Mouse (Mus musculus) embryonic facial prominence, embryonic 15.5 days (tissue): ENCODE data around the gene Drosha. TPM values are rescaled to one million over a fixed set of nuclear protein-coding genes. Genes with fewer than 3 reads are reported as not detected.

Source experiments
- ATAC-seq: fragments of 200-750 bp; cut with Nextera tagmentation; 2 replicates; pipeline ENCODE4 v1.8.0; 2017; ENCODE audit warnings: low read depth, moderate TSS enrichment; ENCODE audit not compliant: insufficient number of reproducible peaks, low FRiP score, low TSS enrichment
- H3K27ac ChIP-seq: fragments of 300-500 bp; sonication (generic); replicated peaks from 2 replicates; pipeline ENCODE4 v1.5.1; 2015; ENCODE audit warnings: mild to moderate bottlenecking, inconsistent platforms
- H3K27me3 ChIP-seq: fragments of 300-500 bp; sonication (generic); 2 replicates; pipeline ENCODE4 v1.6.1; 2015; ENCODE audit warnings: inconsistent platforms
- H3K36me3 ChIP-seq: fragments of 300-500 bp; sonication (generic); 2 replicates; pipeline ENCODE4 v1.6.1; 2015; ENCODE audit warnings: mild to moderate bottlenecking, inconsistent platforms
- H3K4me1 ChIP-seq: fragments of 300-500 bp; sonication (generic); 2 replicates; pipeline ENCODE4 v1.6.1; 2015; ENCODE audit warnings: inconsistent platforms
- H3K4me2 ChIP-seq: fragments of 300-500 bp; sonication (generic); replicated peaks from 2 replicates; pipeline ENCODE4 v1.6.1; 2015; ENCODE audit warnings: mild to moderate bottlenecking, inconsistent platforms
- H3K4me3 ChIP-seq: fragments of 300-500 bp; sonication (generic); replicated peaks from 2 replicates; pipeline ENCODE4 v1.5.1; 2015; ENCODE audit warnings: mild to moderate bottlenecking, inconsistent platforms
- H3K9ac ChIP-seq: fragments of 300-500 bp; sonication (generic); 2 replicates; pipeline ENCODE4 v1.6.1; 2015; ENCODE audit warnings: inconsistent platforms
- H3K9me3 ChIP-seq: fragments of 300-500 bp; sonication (generic); replicated peaks from 2 replicates; pipeline ENCODE4 v1.6.1; 2016; ENCODE audit warnings: inconsistent platforms
- WGBS: fragments of 180-500 bp; shearing (Covaris S2); methylation state at CpG from one replicate; pipeline ENCODE4 v1.1.7; 2015; 5-methylcytosine and 5-hydroxymethylcytosine counted together
- polyA plus RNA-seq: library from polyadenylated mRNA; unstranded; fragments of >200 nt; fragmentation: Nextera tagmentation; extraction: Ambion mirVana; gene quantifications from 2 replicates; pipeline ENCODE4 v1.2.1, GENCODE M21; 2015

Drosha gene
- polyA plus RNA-seq, 1 experiment from 2014 or later = 38.2 TPM

DNA sequence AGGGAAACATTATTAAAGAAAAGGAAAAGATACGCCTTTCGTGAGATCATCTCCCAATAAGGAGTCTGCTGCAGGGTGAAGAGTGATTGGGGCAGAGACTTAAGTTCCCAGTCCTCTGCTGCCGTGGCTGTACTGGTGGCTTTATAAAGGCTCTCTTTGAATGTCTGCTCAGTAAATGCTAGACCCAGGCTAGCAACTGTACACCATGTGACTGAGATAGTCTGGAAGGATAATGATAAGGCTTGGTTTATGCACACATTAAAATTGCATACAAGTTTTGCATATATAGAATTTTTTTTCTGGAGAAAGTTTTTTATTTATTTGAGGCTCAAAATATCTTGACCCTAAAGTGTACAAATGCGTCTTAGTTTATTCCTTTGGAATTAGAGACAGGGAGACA is 63.7 kb downstream of the Drosha start:
- Histone ChIP-seq H3K27ac (no peak overlapping the region), H3K4me1 (no peaks in the 10 kb centered on the region), H3K36me3 (peaks cover 65% of the 10 kb centered on the region), H3K9ac (no peak overlapping the region), H3K9me3 (no peaks in the 10 kb centered on the region), H3K27me3 (no peaks in the 10 kb centered on the region), H3K4me2 (no peak overlapping the region), H3K4me3 (no peak overlapping the region)
- 91% methylated on average over 4 of the region's 4 CpGs for WGBS
- no peak for ATAC-seq

DNA sequence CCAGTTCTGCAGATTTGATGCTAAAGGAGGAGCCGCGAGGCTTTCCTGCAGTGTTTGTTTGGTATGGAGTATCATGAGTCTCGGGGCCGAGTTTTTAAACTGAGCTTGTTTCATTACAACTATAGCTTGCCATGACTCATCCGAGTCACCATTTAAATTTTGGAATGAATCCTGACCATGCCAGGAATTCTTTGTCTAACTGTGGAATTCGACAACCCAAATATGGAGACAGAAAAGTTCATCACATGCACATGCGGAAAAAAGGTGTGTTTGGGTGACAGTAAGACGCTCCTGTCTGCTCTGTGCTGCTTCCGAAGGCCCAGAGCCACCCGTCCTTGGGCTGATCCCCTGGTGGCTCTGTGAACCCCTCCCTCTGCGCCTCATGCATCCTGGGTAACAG is 65.3 kb downstream of the Drosha start:
- Histone ChIP-seq H3K27ac (no peak overlapping the region), H3K4me1 (no peaks in the 10 kb centered on the region), H3K9me3 (no peaks in the 10 kb centered on the region), H3K4me2 (no peak overlapping the region), H3K27me3 (no peaks in the 10 kb centered on the region), H3K4me3 (no peak overlapping the region), H3K36me3 (peaks cover 58% of the 10 kb centered on the region), H3K9ac (no peak overlapping the region)
- 77% methylated on average over 11 of the region's 11 CpGs for WGBS
- no peak for ATAC-seq

DNA sequence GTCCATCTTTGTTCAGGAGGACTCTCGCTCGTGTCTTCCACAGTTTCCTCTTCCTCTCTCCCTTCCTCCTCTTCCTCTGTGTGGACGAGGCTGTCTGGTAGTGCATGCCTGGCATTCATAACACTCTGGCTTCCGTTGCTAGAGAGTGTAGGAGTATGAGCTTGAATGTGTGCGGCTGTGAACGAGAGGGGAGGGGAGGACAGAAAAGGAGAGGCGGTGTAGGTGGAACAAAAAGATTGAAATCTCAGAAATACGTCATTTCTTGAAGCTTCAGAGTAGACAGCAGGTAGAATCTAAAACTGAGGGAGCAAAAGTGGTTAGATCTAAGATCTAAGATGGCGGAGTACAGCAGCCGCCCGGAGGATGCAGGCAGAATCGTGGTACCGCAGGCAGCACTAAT is 70.8 kb downstream of the Drosha start:
- Histone ChIP-seq H3K27me3 (no peaks in the 10 kb centered on the region), H3K4me2 (no peak overlapping the region), H3K9me3 (no peaks in the 10 kb centered on the region), H3K4me3 (no peak overlapping the region), H3K4me1 (no peaks in the 10 kb centered on the region), H3K27ac (no peak overlapping the region), H3K9ac (no peak overlapping the region), H3K36me3 (peaks cover 63% of the 10 kb centered on the region)
- no peak for ATAC-seq
- WGBS = 93% methylated on average over 13 of the region's 13 CpGs

DNA sequence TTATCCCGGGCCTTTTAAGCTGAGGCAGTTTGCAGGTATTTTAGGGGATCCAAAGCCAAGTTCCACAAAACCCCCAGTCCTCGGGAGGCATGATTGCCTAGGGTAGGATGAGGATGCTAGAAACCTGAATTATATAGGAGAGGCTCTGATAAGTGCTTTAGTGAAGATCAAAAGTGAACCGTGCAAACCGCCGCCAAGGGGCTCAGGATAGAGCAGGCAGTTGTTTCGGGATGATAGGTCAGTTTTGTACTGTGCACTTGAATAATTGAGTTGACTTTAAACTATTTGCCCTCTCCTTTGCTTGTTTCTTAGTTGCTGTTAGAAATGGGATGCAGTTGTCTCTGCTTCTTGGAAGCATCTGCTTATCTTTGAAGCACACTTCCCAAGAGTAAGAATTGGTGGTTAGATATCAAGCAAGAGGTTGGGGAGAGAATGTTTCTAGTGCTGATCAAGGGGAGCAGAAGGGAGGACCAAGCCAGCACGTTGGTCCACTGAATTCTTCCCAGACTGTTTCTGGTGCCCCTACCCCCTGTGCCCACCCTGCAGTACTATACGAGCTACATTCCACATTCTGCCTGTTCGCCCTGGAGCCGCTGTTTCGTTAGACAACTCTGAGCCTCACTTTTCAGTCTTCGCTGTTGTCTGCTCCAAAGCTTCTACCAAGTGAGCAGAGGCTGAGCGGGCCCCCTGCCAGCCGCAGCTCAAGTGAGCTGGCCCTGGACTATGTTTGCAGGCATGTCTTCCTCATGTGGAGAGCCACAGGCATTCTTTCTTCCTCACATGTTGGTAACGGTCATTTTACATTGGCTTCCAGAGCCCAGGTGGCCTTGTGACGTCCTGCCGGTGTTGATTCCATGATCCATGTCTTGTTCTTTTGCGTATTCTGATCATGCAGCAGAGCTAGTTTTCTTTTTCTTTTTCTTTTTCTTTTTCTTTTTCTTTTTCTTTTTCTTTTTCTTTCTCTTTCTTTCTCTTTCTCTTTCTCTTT is 71.7 kb downstream of the Drosha start:
- Histone ChIP-seq H3K4me1 (no peaks in the 10 kb centered on the region), H3K36me3 (peaks cover 62% of the 10 kb centered on the region), H3K27ac (no peak overlapping the region), H3K9me3 (no peaks in the 10 kb centered on the region), H3K9ac (no peak overlapping the region), H3K27me3 (no peaks in the 10 kb centered on the region), H3K4me3 (no peak overlapping the region), H3K4me2 (no peak overlapping the region)
- no peak for ATAC-seq
- 86% methylated on average over 18 of the region's 18 CpGs for WGBS

DNA sequence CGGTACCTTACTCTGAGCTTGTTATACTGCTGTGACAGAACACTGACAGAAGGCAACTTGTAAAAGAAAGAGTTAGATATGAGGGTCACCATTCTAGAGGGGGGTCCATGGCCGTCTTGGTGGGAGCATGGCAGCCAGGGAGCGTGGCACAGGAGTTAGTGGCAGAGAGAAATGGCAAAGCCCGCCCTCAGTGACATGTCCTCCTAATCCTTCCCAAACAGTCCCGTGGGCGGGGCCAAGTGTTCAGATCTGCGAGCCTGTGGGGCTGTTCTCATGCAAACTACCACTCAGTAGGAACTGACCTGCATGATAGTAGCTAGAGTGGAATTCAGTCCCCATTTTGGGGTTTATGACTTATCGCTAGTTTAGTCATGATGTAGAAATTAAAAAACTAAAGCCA is 73.2 kb downstream of the Drosha start:
- Histone ChIP-seq H3K9me3 (no peaks in the 10 kb centered on the region), H3K4me1 (no peaks in the 10 kb centered on the region), H3K4me2 (no peak overlapping the region), H3K36me3 (peaks cover 64% of the 10 kb centered on the region), H3K4me3 (no peak overlapping the region), H3K27ac (no peak overlapping the region), H3K9ac (no peak overlapping the region), H3K27me3 (no peaks in the 10 kb centered on the region)
- WGBS = 93% methylated on average over 8 of the region's 8 CpGs
- ATAC-seq = no peak

DNA sequence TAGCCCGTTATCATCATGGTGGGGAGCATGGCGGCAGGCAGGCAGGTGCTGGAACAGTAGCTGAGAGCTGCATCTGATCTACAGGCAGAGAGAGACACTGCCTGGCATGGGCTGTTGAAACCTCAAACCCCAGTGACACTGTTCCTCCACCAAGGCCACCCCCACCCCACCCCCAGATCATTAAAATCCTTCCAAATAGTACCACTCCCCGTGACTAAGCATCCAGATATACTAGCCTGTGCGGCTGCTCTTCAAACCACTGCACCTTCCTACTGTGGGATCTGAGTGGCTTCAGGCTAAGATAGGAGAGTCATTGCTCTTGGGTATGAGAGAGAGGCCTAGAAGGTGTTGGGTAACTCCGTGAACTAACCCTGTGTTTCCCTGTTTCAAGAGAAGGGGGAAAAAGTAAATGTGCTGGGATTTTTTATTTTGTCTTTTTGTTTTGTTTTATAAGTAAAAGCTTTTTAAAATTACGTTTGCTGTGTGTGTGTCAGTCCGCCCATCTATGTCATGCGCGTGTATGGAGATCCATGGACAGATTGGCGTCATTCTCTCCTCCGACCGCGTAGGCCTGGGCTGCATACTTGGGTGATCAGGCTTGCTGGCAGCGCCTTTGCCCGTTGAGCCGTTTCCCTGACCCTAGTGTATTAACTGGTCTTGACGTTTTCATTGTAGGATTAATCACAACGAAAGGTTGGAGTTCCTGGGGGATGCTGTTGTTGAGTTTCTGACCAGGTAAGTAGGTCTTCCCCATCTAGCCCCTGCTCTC is 76.0 kb downstream of the Drosha start:
- H3K4me3 ChIP-seq = no peak overlapping the region
- H3K4me1 ChIP-seq = no peaks in the 10 kb centered on the region
- ATAC-seq = no peak
- H3K4me2 ChIP-seq = no peak overlapping the region
- H3K9me3 ChIP-seq = no peaks in the 10 kb centered on the region
- peaks cover 53% of the 10 kb centered on the region for H3K36me3 ChIP-seq
- WGBS = 89% methylated on average over 18 of the region's 18 CpGs
- H3K9ac ChIP-seq = no peak overlapping the region
- no peak overlapping the region for H3K27ac ChIP-seq
- no peaks in the 10 kb centered on the region for H3K27me3 ChIP-seq

DNA sequence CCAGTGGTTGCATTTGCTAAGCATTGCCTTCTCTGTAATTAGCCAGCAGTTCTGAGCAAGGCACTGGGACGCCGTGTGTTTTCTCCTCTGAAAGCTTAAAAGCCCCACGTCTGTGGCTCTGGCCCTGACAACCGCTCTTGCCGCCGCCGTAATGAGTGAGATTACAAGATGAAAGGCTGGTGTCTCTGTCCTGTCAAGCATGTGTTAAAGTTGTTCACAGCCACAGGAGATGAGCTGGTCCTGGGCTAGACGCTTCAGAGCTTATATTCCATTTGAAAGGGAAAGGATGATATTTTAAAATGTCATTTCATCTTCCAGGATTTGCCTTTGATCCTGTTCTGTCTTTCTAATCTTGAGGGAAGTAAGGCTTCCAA is 76.6 kb downstream of the Drosha start:
- H3K9me3 ChIP-seq = no peaks in the 10 kb centered on the region
- H3K4me1 ChIP-seq = no peaks in the 10 kb centered on the region
- no peak overlapping the region for H3K4me2 ChIP-seq
- no peak for ATAC-seq
- H3K9ac ChIP-seq = no peak overlapping the region
- H3K4me3 ChIP-seq = no peak overlapping the region
- 64% methylated on average over 8 of the region's 8 CpGs for WGBS
- no peak overlapping the region for H3K27ac ChIP-seq
- H3K27me3 ChIP-seq = no peaks in the 10 kb centered on the region
- peaks cover 48% of the 10 kb centered on the region for H3K36me3 ChIP-seq

DNA sequence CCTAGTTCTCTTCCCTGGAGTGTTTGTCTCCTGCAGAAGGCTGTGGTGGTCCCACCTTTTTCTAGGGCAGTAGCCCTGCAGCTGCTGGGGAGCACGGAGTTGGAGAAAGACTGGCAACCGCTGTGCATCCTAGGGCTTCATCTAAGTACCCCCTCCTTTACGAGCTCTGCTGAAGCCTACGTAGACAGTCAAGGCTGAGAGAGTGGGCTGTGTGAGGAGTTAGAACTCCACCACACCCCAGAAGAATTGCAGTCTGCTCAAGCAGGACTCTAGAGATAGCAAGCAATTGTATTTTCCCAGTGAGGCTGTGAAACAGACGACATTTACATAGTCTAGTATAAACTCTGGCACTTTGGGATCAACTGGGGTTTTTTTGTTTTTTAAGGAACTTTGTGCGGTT is 79.8 kb downstream of the Drosha start:
- Histone ChIP-seq H3K9me3 (no peaks in the 10 kb centered on the region), H3K27me3 (no peaks in the 10 kb centered on the region), H3K4me1 (no peaks in the 10 kb centered on the region), H3K9ac (no peak overlapping the region), H3K4me2 (no peak overlapping the region), H3K36me3 (peaks cover 29% of the 10 kb centered on the region), H3K4me3 (no peak overlapping the region), H3K27ac (no peak overlapping the region)
- WGBS = 90% methylated on average over 6 of the region's 6 CpGs
- no peak for ATAC-seq

DNA sequence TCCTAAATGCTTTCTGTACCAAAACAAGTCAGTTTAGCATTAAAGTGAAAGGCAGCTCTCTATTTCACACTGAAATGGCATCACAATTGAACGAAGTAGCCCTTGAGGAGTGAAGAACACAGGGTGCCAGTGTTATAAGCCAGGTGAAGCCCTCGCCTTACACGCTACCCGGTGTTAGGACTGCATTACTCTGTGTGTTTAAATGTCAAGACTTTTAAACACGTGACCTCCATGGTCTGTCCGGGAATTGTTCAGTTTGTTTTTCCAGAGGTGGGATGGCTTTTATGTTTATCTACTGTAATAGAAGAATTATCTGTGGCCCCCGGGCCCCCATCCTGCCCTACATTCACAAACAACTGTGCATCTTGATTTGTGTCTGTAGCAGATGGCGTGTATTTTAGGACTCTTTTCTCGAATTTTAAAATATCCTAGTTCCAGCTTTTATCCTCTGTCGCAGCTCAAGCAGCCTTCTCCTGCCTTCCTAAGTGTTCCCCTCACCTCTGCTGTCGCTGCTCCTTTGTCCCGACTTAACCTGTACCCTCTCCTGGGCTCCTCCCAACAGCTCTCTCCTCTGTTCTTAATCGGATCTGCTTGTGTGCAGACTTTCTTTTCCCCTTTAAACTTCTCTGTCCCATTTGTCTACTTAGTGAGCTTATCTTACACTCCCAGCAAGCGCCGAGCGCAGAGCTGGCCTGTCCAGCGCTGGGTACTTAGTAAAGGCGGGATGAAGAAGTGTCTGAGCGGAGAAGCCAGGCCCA is 83.5 kb downstream of the Drosha start:
- 85% methylated on average over 19 of the region's 19 CpGs for WGBS
- Histone ChIP-seq H3K4me2 (no peak overlapping the region), H3K36me3 (peaks cover 11% of the 10 kb centered on the region), H3K9ac (no peak overlapping the region), H3K27ac (no peak overlapping the region), H3K9me3 (no peaks in the 10 kb centered on the region), H3K4me1 (no peaks in the 10 kb centered on the region), H3K27me3 (no peaks in the 10 kb centered on the region), H3K4me3 (no peak overlapping the region)
- no peak for ATAC-seq

DNA sequence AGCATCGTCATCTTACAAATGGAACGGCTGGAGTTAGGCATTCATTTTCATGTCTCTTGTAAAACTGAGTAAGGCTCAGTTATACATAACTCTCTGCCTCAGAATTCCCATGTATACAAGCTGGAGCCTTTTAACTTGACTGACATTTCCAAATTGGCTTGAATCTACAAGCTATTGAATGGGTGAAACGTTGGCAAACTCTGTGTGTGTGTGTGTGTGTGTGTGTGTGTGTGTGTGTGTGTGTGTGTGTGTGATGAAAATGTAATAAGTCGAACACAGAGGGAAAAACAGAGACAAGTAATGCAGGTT is 84.1 kb downstream of the Drosha start:
- 80% methylated on average over 4 of the region's 4 CpGs for WGBS
- ATAC-seq = no peak
- Histone ChIP-seq H3K4me3 (no peak overlapping the region), H3K27me3 (no peaks in the 10 kb centered on the region), H3K9me3 (no peaks in the 10 kb centered on the region), H3K4me1 (no peaks in the 10 kb centered on the region), H3K9ac (no peak overlapping the region), H3K27ac (no peak overlapping the region), H3K4me2 (no peak overlapping the region), H3K36me3 (peaks cover 10% of the 10 kb centered on the region)

DNA sequence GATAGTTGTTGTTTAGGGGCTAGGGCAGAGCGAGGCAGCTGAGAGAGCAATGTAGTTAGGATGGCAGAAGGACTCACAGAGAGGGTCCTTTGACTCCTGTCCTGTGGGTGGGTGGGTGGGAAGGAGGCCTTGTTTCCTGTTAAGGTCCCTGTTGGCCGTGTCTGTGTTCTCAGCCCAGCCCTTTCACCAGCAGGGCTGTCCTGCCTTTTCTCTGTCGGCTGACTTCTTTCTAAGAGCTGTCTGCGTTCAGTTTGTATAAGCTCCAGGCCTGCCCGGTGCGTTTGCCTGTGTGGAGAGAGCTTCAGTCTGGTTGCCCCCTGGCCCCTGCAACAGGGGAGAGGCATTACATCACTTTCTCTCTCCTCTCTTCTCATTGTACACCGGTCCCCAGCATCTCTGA is 84.6 kb downstream of the Drosha start:
- H3K36me3 ChIP-seq = peaks cover 15% of the 10 kb centered on the region
- H3K4me3 ChIP-seq = no peak overlapping the region
- no peaks in the 10 kb centered on the region for H3K9me3 ChIP-seq
- WGBS = 73% methylated on average over 7 of the region's 7 CpGs
- ATAC-seq = no peak
- no peaks in the 10 kb centered on the region for H3K27me3 ChIP-seq
- H3K9ac ChIP-seq = no peak overlapping the region
- H3K4me2 ChIP-seq = no peak overlapping the region
- H3K27ac ChIP-seq = no peak overlapping the region
- H3K4me1 ChIP-seq = no peaks in the 10 kb centered on the region
